Mouse (Mus musculus) A20 (cell line): ENCODE data around the gene Gm49405.
"Not testable (repeated sequence)": the region's sequence is repeated elsewhere in the genome, so short reads cannot be mapped to it uniquely, and the experiment has no call there.

Experiments used
- DNase-seq: peaks from one replicate; pipeline ENCODE4 v3.0.0-alpha.2; 2011; ENCODE audit warnings: low read depth, low spot score

Gene Gm49405

DNA sequence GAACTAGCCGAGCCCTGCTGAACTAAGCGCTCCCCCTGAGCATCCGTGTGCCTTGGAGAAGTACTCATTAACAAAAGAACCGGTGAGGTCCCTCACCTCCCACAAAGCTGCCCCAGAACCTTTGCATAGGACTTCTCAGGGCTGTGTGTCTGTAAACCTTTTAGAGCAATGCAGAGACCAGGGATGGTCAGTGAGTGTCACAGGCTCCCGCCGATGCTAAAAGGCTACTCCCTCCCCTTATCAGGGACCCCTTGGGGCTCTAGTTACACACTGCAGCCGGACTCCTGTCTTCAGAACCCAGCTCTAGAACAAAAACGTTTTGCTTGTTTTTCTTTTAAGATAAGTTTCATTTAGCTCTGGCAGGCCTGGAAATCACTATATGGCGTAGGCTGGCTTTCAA, 12.6 kb downstream of the Gm49405 start:
- no peak for DNase-seq

DNA sequence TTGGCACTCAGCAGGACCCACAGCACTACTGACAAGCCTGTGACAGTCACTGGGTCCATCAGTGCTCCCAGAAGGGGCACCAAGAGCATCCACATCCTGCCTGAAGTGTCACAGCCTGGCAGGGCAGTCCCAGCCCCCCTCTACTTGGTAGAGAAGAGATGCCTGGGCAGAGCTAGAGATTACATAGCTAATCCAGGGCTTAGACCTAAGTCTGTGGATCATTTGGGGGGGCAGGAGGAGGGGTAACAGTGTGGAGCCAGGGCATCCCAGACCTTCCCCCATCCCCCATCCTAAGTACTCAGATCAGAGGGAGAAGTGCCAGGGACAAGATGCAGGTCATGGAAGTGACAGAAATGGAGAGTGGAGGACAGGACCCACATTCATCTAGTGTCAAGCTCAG, 14.4 kb downstream of the Gm49405 start:
- no peak for DNase-seq

DNA sequence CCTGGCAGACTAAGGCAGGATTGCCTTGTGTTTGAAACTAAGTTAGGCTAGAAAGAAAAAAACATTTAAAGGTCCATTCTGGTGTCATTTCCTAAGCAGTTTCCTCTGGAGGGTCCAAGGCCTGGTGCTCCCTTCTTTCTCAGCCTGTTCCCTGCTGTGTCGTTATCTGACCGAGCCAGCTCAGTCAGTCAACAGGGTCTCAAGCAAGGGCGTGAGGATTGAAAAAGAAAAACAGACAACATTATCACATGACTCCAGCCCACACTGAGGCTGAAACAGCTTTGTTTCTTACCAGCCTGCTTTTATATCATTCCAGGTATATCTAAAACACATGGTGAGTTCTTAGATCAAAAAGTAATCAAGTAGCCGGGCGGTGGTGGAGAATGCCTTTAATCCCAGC, 15.2 kb downstream of the Gm49405 start:
- DNase-seq = no peak

DNA sequence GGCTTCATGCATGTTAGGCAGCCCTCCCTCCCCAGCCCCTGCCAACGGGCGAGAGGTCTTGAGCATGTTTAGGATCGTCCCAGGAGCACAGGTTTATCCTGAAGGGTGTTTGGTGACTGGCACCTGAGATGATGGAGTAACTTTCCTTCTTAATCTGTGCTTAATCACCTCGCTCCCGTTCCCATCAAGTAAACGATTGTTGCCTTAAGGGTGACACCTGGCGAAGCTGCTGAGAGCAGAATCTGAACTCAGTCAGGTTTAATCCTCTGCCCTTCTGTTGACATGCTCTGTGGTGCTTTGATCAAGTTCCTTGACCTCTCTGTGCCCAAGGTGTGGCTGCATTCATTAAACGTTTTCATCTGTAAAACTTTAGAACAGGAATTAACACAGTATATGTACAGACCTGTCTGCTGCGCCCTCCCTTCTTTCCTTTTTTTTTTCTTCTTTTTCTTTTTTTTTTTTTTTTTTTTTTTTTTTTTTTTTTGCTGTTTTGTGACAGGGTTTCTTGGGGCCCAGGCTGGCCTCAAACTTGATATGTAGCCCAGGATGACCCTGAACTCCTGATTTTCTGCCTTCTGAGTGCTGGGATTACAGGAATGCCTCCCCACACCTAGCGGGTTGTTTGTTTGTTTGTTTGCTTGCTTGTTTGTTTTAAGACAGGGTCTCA, 17.6 kb downstream of the Gm49405 start:
- DNase-seq = no peak

DNA sequence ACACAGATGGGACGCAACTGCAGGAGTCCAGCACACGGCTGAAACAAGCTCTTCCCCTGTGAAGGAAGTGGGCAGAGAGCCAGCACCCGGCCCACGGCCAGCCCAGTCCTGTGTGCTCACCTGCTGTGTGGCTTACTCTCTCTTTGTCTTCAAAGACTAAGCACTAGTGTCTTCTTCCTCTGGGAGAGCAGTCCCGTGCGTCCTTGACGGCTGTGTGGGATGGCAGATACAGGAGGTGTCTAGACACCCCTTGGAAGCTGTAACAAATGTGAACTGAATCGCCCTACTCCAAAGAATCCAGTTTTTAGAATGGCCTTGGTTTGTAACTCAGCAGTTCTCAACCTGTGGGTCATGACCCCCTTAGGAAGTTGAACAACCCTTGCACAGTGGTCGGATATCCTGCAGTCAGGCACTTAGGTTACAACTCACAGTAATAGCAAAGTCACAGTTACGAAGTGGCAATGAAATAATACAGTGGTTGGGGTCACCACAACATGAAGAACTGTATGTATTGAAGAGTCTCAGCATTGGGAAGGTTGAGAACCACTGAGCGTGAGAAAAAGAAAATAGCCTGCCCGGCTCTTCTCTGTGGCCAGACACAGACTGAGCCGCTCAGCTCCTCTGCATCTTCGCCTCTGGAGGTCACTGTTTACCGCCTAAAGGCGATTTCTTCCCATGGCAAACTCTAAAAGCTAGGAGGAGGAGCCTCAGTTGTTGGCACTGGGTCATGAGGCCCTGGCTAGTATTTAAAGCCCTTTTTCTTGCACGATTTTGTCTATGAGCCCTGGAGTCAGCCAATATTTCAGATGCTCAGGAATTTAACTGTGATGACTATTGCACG, 18.5 kb downstream of the Gm49405 start:
- peak; percentile 82 for DNase-seq

DNA sequence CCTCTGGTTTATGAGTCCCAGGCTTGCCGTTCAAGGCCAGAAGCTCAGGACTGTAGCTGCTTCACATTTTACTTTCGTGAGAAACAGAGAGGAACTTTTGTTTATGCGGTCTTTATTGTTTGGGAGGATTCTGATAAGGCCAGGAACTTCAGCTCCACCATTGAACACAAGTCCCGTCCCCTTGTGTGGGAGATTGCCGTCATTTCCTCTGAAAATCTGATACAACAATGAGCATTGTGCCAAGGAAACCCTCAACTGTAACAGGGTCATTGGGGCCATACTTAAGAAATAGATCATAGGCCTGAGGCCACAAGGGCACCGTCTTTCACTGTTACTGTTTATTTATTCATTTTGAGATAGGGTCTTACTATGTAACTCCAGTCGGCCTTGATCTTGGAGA, 22.8 kb downstream of the Gm49405 start:
- DNase-seq = no peak

DNA sequence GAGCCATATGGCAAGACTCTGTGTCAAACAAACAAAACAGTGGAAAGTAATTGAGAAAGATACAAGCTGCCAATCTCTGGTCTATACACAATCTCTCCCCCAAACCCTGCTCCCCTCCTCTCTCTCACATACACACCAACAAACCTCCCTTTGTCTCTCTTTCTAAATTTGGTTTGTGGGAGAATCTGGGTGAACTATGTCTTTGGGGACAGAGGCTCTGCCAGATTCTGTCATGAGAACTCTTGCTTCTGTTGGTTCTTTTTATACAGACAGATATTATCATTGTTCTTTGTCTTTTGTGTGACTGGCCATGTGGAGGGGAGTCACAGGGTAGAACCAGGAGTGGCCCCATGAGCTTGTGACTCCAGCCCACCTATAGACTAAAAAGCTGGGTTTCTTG, 27.1 kb downstream of the Gm49405 start:
- DNase-seq = no peak

DNA sequence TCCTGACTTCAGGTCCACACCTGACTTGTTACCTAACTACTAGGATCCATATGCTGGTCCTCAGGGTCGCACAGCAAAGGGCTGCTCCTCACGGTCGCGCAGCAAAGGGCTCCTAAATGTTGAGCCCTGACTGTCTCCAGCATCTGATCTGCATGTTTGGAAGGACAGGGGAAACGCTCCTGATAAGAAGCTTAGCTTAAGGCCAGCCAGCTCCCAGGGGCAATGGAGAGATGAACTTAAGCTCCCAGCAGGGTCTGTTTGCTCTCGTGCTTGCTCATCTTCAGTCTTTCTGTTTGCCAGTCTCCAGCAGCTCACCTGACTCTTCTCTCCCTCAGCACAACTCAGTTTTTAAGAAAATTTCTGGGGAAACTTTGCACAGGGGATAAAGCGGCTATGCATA, 32.2 kb downstream of the Gm49405 start:
- no peak for DNase-seq

DNA sequence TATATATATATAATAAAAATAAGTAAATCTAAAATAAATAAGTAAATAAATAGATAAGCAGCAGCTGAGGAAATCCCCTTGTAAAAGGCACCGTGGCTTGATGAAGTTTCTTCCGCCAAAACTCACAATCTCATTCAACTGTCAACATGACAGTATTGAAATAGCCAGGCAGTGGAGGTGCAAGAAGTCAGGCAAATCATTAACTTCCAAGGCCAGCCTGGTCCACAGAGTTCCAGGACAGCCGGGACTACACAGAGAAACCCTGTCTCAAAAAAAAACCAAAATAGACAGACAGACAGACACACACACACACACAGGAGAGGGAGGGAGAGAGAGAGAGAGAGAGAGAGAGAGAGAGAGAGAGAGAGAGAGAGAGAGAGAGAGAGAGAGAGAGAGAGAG, 32.9 kb downstream of the Gm49405 start:
- no peak for DNase-seq

DNA sequence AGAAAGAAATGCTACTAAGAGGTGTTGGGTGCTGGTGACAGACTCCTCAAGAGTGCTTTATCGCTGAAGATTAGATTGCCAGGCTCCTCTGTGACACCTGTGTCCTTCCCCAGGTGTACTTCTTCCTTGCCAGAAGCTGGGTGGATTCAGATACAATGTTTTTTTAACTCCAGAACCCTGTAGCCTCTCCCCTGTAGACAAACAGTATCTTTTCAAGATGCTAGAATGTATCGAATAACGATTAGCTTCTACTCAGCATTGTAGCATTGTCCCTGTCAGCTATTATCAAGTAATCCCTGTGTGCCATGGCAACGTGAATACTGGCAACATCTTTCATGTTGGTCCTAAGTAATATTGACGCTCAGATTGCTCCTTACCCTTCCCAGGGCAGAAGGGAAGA, 33.3 kb downstream of the Gm49405 start:
- no peak for DNase-seq

DNA sequence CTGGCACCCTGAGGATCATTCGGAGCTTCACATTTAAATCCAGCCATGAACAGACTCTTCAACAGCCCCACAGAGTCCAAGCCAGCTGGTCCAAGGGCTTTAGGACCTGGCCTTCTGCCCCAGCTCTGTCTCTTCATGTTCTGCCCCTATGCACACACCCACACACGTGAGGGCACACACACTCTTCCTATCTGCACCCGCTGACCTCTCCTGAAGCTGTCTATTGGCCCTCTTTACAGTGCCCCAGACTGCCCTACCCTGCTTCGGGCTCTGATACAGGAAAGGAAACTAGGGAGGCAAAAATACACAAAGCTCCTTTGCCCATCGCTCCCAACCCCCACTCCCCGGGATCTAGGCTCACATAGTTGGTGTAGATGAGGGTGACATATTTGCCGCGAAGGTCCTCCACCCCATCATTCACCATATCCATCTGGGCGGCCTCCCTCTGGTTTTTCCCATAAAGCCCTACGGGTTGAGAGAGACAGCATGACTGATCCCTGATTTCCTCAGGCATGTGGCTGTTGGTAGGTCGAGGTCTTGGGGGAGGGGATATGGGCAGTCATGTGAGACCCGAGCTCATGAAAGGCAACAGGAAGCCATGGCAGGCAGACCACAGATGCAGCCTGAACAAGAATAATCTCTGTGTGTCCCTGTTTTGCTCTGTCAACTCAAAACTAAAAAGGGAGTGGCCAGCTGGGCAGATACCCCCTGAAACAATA, 36.1 kb downstream of the Gm49405 start:
- DNase-seq = peak; percentile 62

DNA sequence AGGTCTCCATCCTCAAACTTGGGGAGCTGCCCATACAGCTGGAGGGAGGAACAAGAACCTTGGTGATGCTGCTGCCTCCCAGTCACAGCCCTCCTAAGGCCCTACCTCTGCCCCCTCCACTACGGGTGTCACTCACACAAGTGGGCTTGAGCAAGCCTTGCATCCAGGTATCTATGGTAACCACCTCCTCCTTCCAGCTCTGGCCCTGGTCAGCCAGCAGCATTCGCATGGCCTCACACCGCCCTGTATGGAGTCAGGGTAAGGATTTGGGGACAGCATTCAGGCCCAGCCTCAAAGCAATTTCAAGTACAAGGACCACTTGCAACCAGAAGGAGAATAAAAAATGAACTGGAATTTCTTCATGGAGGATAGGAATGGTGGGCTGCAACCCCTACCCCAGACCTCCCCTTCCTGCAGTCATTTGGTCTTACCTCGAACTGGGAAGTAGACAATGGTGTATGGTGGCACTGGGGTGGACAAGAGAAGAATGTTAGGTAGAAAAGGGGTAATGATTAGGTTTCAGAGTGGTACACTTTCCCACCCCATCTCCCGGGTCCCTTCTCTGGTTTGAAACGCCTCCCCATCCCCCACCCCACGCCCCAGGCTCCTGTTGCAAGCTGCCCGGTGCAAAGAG, 36.8 kb downstream of the Gm49405 start:
- DNase-seq = not testable (repeated sequence)

DNA sequence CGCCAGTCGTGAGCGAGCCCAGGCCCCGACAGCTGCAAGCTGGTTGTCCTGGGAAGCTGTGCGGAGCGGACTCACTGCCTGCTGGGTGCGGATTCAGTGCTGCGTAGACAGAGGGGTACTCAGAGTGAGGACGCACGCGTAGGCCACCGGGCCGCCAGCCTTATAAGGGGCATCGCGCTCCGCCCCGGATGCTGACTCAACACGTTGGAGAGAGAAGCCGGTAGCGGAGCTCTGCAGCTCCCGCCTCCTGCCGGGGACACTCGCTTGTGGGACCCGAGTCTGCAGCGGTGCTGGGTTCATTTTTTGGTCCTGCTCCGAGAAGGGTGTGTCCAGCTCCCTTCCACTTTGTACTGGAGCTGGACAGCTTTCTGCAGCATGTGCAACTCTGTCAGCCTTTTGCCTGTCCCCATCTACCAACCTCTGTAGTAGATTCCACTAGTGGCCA, 37.4 kb downstream of the Gm49405 start, which contains the start of gene Gstp1:
TSS of gene Gstp1 (minus strand) at position 198 of the 445 bp plus-strand sequence.
- peak; percentile 92 for DNase-seq

DNA sequence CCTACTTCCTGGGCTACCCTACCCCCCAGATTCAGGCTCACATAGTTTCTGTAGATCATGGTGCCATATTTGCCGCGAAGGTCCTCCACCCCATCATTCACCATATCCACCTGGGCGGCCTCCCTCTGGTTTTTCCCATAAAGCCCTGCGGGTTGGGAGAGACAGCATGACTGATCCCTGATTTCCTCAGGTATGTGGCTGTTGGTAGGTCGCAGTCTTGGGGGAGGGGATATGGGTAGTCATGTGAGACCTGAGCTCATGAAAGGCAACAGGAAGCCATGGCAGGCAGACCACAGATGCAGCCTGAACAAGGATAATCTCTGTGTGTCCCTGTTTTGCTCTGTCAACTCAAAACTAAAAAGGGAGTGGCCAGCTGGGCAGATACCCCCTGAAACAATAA, 40.5 kb downstream of the Gm49405 start:
- not testable (repeated sequence) for DNase-seq

DNA sequence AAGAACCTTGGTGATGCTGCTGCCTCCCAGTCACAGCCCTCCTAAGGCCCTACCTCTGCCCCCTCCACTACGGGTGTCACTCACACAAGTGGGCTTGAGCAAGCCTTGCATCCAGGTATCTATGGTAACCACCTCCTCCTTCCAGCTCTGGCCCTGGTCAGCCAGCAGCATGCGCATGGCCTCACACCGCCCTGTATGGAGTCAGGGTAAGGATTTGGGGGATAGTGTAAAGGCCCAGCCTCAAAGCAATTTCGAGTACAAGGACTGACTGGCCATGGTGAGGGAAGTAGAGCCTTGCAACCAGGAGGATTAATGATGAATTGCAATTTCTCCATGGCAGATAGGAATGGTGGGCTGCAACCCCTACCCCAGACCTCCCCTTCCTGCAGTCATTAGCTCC, 41.1 kb downstream of the Gm49405 start:
- DNase-seq = not testable (repeated sequence)

DNA sequence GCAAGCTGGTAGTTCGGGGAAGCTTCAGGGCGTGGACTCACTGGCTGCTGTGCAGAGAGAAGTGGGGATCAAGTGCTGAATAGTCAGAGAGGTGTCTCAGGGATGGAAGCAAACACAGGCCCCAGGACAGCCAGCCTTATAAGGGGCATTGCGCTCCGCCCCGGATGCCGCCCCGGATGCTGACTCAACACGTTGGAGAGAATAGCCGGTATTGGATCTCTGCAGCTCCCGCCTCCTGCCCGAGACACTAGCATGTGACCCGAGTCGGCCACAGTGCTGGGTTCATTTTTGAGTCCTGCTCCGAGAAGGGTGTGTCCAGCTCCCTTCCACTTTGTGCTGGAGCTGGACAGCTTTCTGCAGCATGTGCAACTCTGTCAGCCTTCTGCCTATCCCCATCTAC, 41.7 kb downstream of the Gm49405 start:
- DNase-seq = no peak

DNA sequence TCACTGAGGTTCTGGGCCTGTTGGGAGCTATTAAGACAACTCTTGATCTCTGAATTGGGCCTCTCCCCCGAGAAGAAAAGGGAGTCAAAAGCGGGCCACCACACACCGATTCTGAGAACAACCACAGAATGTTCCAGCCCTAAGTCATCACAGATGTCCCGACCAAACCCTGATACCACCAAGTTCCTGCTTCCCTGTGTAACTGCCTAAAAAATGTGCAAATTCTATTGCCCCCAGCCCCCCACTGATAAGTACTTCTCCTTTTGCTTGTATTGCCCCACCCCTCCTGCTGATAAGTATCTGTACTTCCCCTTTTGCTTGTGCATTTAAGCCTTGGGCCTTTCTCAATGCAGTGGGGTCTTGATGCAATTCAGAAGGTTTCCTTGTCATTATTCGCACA, 43.7 kb downstream of the Gm49405 start:
- not testable (repeated sequence) for DNase-seq

DNA sequence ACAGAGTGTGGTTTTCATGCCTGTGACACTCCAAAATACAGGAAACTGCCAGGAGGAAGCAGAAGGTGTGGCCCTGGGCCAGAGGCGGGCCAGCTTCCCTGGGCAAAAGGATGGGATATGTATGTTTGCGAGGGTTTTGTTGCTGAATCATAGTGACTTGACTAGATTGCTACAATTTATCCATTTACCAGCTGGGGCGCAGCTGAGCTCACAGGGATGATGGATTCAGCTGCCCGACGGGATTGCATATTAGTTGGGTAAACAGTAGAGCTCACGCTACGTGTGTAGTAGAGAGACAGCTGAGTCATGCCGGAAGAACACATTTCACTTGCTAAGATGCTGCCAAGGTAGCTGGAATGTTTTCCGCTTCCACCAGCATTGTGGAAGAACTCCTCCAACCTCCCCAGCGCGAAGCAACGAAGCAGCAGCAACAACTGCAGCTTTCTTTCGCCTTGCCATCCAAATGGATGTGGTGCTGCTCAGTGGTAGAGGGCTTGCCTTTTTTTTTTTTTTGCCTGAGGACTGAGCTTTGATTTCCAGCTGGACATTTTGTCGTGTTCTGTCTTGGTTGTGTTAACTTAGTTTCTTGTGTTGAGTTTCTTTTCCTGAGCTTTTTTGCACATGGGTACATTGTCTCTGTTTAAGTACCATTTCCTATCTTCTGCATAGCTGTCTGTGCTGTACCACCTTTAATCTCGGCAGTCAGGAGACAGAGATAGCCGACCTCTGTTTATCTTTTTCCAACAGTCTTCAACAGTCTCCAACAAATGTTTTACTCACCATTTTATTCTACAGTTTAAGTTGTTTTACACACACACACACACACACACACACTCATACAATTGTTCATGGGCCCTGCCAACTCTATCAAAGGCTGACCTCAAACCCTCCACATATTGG, 45.8 kb downstream of the Gm49405 start, which contains the start of gene Gstp2:
TSS of gene Gstp2 (minus strand) at position 58 of the 900 bp plus-strand sequence.
- DNase-seq = no peak

DNA sequence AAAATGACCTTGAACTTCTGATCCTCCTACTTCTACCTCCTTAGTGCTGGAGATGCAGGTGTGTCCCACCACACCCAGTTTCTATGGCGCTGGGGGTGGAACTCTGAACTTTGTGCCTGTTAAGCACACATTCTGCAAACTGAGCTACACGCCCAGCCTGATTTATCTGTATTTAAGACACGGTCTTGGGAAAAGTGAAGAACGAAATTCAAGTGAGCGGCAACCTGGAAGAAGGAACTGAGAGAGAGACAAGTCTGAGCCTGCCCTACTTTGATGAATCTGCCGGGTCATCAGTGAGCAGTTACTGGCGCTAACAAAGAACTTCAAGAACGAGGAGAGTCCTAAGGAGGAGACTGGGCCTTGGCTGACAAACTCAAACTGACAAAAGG, 46.4 kb downstream of the Gm49405 start:
- no peak for DNase-seq

DNA sequence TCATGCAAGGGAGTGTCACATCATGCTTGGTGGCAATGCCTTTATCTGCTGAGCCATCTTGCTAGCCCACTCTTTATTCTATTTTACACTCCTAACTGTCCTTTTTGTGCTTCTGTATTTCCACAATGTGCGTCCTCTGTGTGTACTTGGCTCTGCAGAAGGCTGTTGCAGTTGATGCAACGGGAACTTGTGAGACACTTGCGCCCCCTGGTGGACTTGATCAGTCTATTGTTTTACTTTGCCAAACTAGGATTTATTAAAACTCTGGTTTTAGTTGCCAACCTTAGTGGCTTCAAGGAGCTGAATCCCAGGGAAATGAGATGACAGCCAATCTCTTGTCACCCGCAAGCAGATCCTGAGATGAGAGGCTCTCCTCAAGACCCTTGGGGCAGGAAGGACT, 47.4 kb downstream of the Gm49405 start:
- DNase-seq = peak; percentile 81

DNA sequence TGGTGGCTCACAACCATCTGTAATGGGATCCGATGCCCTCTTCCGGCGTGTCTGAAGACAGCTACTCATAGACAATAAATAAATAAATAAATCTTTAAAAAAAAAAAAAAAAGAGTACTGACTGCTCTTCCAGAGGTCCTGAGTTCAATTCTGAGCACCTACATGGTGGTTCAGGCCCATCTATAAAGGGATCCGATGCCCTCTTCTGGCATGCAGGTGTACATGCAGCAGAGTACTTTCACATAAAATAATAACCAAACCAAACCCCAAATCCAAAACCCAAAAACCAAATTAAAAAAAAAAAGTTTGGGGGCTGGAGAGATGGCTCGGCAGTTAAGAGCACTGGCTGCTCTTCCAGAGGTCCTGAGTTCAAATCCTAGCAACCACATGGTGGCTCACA, 48.6 kb downstream of the Gm49405 start:
- DNase-seq = peak; percentile 30
